ENCODE assay signal across 22 mouse cellular contexts in genomic region chr4:59461116-59461727, GRCm38 (mm10). TPM values are rescaled to one million over a fixed set of nuclear protein-coding genes. Genes with fewer than 3 reads are reported as not detected.
DNase-seq lines count a peak whose midpoint lies in the region; ATAC-seq lines count a peak whose summit lies in the region.
"Had no signal": no experiment of that assay in that cellular context is flagged by ENCODE, and none has a peak within 500 bp of the region (broad histone marks: within the 10 kb centered on the region; RNA-seq: fewer than 3 reads in every experiment).

No protein-coding gene starts in this region.

- H3K27ac ChIP-seq in embryonic facial prominence, embryonic 14.5 days (replicated peaks; ENCODE audit: low read depth, low read length): no peak overlapping the region
- H3K27ac ChIP-seq in embryonic facial prominence, embryonic 10.5 days (replicated peaks): no peak overlapping the region
- no peak overlapping the region for H3K27ac ChIP-seq in midbrain, embryonic 10.5 days (replicated peaks)
- no peak overlapping the region for H3K27ac ChIP-seq in midbrain, embryonic 15.5 days
- H3K27ac ChIP-seq in intestine, embryonic 16.5 days (ENCODE audit: low read length): peak overlapping the region; percentile 81
- H3K27ac ChIP-seq: embryonic facial prominence, embryonic 12.5 days; forebrain, embryonic 12.5 days; heart, embryonic 13.5 days; hindbrain, embryonic 12.5 days had no signal

- H3K4me3 ChIP-seq in embryonic facial prominence, embryonic 14.5 days (ENCODE audit: low read depth, low read length): no peak overlapping the region
- no peak overlapping the region for H3K4me3 ChIP-seq in embryonic facial prominence, embryonic 10.5 days
- H3K4me3 ChIP-seq in midbrain, embryonic 10.5 days: no peak overlapping the region
- no peak overlapping the region for H3K4me3 ChIP-seq in midbrain, embryonic 15.5 days
- H3K4me3 ChIP-seq in intestine, embryonic 16.5 days (ENCODE audit: low read length): no peak overlapping the region
- H3K4me3 ChIP-seq: embryonic facial prominence, embryonic 12.5 days; forebrain, embryonic 12.5 days; heart, embryonic 13.5 days; hindbrain, embryonic 12.5 days had no signal

- no peak overlapping the region for H3K4me2 ChIP-seq in embryonic facial prominence, embryonic 14.5 days (ENCODE audit: low read depth, low read length)
- no peak overlapping the region for H3K4me2 ChIP-seq in midbrain, embryonic 15.5 days
- H3K4me2 ChIP-seq in intestine, embryonic 16.5 days (ENCODE audit: low read depth, low read length): 0 out of 2 replicates have a peak overlapping the region, but pooled peaks have one; percentile 23
- H3K4me2 ChIP-seq: embryonic facial prominence, embryonic 12.5 days; forebrain, embryonic 12.5 days; heart, embryonic 13.5 days; hindbrain, embryonic 12.5 days had no signal

- 78% methylated on average over 11 of the region's 11 CpGs for WGBS in embryonic facial prominence, embryonic 14.5 days
- 86% methylated on average over 11 of the region's 11 CpGs for WGBS in embryonic facial prominence, embryonic 10.5 days
- 94% methylated on average over 11 of the region's 11 CpGs for WGBS in midbrain, embryonic 10.5 days
- WGBS in midbrain, embryonic 15.5 days: 87% methylated on average over 11 of the region's 11 CpGs
- WGBS in intestine, embryonic 16.5 days: 57% methylated on average over 11 of the region's 11 CpGs

- no peaks in the 10 kb centered on the region for H3K9me3 ChIP-seq in embryonic facial prominence, embryonic 14.5 days (ENCODE audit: control insufficient read depth, low read length)
- no peaks in the 10 kb centered on the region for H3K9me3 ChIP-seq in embryonic facial prominence, embryonic 10.5 days
- H3K9me3 ChIP-seq in midbrain, embryonic 10.5 days (replicated peaks): no peaks in the 10 kb centered on the region
- no peaks in the 10 kb centered on the region for H3K9me3 ChIP-seq in midbrain, embryonic 15.5 days
- no peaks in the 10 kb centered on the region for H3K9me3 ChIP-seq in intestine, embryonic 16.5 days (ENCODE audit: control insufficient read depth, low read length)
- H3K9me3 ChIP-seq: embryonic facial prominence, embryonic 12.5 days; forebrain, embryonic 12.5 days; G1E; heart, embryonic 13.5 days; hindbrain, embryonic 12.5 days had no signal

- H3K9ac ChIP-seq in embryonic facial prominence, embryonic 14.5 days (ENCODE audit: low read depth, low read length): no peak overlapping the region
- H3K9ac ChIP-seq in midbrain, embryonic 15.5 days: no peak overlapping the region
- H3K9ac ChIP-seq in intestine, embryonic 16.5 days (ENCODE audit: low read depth, low read length): no peak overlapping the region
- H3K9ac ChIP-seq: embryonic facial prominence, embryonic 12.5 days; forebrain, embryonic 12.5 days; heart, embryonic 13.5 days; hindbrain, embryonic 12.5 days had no signal

- peak; percentile 44; the same call in 1 of the 2 replicates for ATAC-seq in embryonic facial prominence, embryonic 14.5 days (ENCODE audit: low read depth)
- no peak for ATAC-seq in midbrain, embryonic 15.5 days (replicated peaks)
- peak; percentile 88 for ATAC-seq in intestine, embryonic 16.5 days
- ATAC-seq: CD4-positive, CD25-positive, alpha-beta regulatory T cell, adult 4 months; forebrain, embryonic 16.5 days had no signal

- no peaks in the 10 kb centered on the region for H3K27me3 ChIP-seq in embryonic facial prominence, embryonic 14.5 days (replicated peaks; ENCODE audit: control insufficient read depth, insufficient read depth, low read length)
- no peaks in the 10 kb centered on the region for H3K27me3 ChIP-seq in embryonic facial prominence, embryonic 10.5 days (replicated peaks; ENCODE audit: low read depth, poor library complexity, severe bottlenecking)
- no peaks in the 10 kb centered on the region for H3K27me3 ChIP-seq in midbrain, embryonic 10.5 days (ENCODE audit: low read depth, poor library complexity, severe bottlenecking)
- no peaks in the 10 kb centered on the region for H3K27me3 ChIP-seq in midbrain, embryonic 15.5 days (replicated peaks)
- no peaks in the 10 kb centered on the region for H3K27me3 ChIP-seq in intestine, embryonic 16.5 days (replicated peaks; ENCODE audit: control insufficient read depth, insufficient read depth, low read length)
- H3K27me3 ChIP-seq: embryonic facial prominence, embryonic 12.5 days; forebrain, embryonic 12.5 days; heart, embryonic 13.5 days; hindbrain, embryonic 12.5 days had no signal

- H3K36me3 ChIP-seq in embryonic facial prominence, embryonic 14.5 days (ENCODE audit: control insufficient read depth, insufficient read depth, low read length): no peaks in the 10 kb centered on the region
- H3K36me3 ChIP-seq in embryonic facial prominence, embryonic 10.5 days (replicated peaks): no peaks in the 10 kb centered on the region
- H3K36me3 ChIP-seq in midbrain, embryonic 10.5 days: no peaks in the 10 kb centered on the region
- H3K36me3 ChIP-seq in midbrain, embryonic 15.5 days (replicated peaks): no peaks in the 10 kb centered on the region
- H3K36me3 ChIP-seq in intestine, embryonic 16.5 days (ENCODE audit: control insufficient read depth, insufficient read depth, low read length): no peaks in the 10 kb centered on the region
- H3K36me3 ChIP-seq: embryonic facial prominence, embryonic 12.5 days; forebrain, embryonic 12.5 days; G1E; heart, embryonic 13.5 days; hindbrain, embryonic 12.5 days had no signal

- peaks cover 7% of the 10 kb centered on the region; the same call in 1 of the 2 replicates for H3K4me1 ChIP-seq in embryonic facial prominence, embryonic 14.5 days (ENCODE audit: control insufficient read depth, insufficient read depth, low read length)
- H3K4me1 ChIP-seq in embryonic facial prominence, embryonic 10.5 days: no peaks in the 10 kb centered on the region
- no peaks in the 10 kb centered on the region for H3K4me1 ChIP-seq in midbrain, embryonic 10.5 days
- H3K4me1 ChIP-seq in midbrain, embryonic 15.5 days: no peaks in the 10 kb centered on the region
- H3K4me1 ChIP-seq in intestine, embryonic 16.5 days (ENCODE audit: control insufficient read depth, insufficient read depth, low read length): peaks cover 27% of the 10 kb centered on the region
- H3K4me1 ChIP-seq: embryonic facial prominence, embryonic 12.5 days; hindbrain, embryonic 12.5 days had no signal

- no peak for DNase-seq in embryonic facial prominence, embryonic 14.5 days (ENCODE audit: low spot score)
- DNase-seq in embryonic facial prominence, embryonic 10.5 days (ENCODE audit: low spot score): no peak
- peak; percentile 7 for DNase-seq in midbrain, embryonic 10.5 days (ENCODE audit: low spot score)
- DNase-seq in yolk sac, embryonic 10.5 days (ENCODE audit: low spot score): peak; percentile 51
- no peak for DNase-seq in right cerebral cortex, postnatal 4 days
- DNase-seq: adrenal gland, adult 8-10 months; adrenal gland, postnatal 36 days; B cell, adult 2 months; cerebellum, adult 2 months; cerebellum, postnatal 14 days; embryo, embryonic 11 days; gastrocnemius, postnatal 14 days; heart, postnatal 36 days had no signal

RNA-seq across cellular contexts. Expression of gene Susd1, which starts 22.8 kb away (rescaled TPM):
- 2.1 and 2.2 TPM in 2 replicates for polyA plus RNA-seq in embryonic facial prominence, embryonic 14.5 days (2014; fragmentation: Nextera tagmentation; extraction: Ambion mirVana)
- polyA plus RNA-seq in embryonic facial prominence, embryonic 10.5 days (2016; fragmentation: Nextera tagmentation; extraction: Ambion mirVana): 1.6 and 2.2 TPM in 2 replicates
- 1.5 and 1.8 TPM in 2 replicates for polyA plus RNA-seq in midbrain, embryonic 10.5 days (2016; fragmentation: Nextera tagmentation; extraction: Ambion mirVana)
- polyA plus RNA-seq in midbrain, embryonic 15.5 days (2015; fragmentation: Nextera tagmentation; extraction: Ambion mirVana): 0.96 and 1.1 TPM in 2 replicates
- 12.7 and 13.0 TPM in 2 replicates for polyA plus RNA-seq in intestine, embryonic 16.5 days (2015; fragmentation: Nextera tagmentation; extraction: Ambion mirVana)

Comparison
In these comparisons a context has a peak if more than half of its experiments do, and no peak if none do; other contexts are left out.
1. DNase-seq: peak in midbrain, embryonic 10.5 days (single experiment) and yolk sac, embryonic 10.5 days (single experiment); none in embryonic facial prominence, embryonic 14.5 days (single experiment), embryonic facial prominence, embryonic 10.5 days (single experiment) and right cerebral cortex, postnatal 4 days (single experiment).